Mouse (Mus musculus) layer of hippocampus, postnatal 25 days (tissue): ENCODE data around the gene BC051019. TPM values are rescaled to one million over a fixed set of nuclear protein-coding genes. Genes with fewer than 3 reads are reported as not detected.

ENCODE experiments used
- DNase-seq, 2 experiments: peaks; one replicate each; pipeline ENCODE4 v3.0.0; 2022; ENCODE audit warnings: mixed read lengths in 2 of 2, low spot score in 1 of 2; ENCODE audit errors: extremely low spot score in 1 of 2
- total RNA-seq, 2 experiments: library from RNA; stranded (reverse); gene quantifications; 2 replicates each; pipeline ENCODE4 v1.2.3; 2021

BC051019 gene
- total RNA-seq, 2 experiments from 2014 or later = not detected

- DNase-seq = no peak
Observed at GRCm38 (mm10) chr7:109666664-109667063, 57.0 kb downstream of the BC051019 start.

DNA sequence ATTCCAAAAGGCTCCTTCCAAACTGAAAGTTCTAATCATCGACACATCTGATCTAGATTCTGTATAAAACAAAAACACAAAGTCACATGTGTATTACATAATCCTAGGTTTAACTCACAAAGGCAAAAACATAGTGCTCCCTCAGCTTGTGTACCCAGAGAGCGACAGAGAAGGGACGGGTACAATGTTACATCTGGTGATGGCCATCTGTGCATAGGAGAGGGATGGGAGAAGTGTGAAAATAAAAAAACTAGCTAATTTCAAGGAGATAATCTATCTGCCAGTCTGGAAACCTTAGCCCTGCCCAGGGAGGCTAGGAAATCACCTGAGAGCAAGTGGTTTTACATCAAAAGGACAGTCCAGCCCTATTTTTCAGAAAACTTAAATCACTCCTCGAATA, 61.0 kb downstream of the BC051019 start:
- DNase-seq = no peak

Other genes starting within 250 kb of the BC051019 start
- 1 to 10 TPM; 4.5 to 5.0 TPM for gene Trim66, start 215.7 kb downstream of the BC051019 start, total RNA-seq
- gene Rpl27a, start 204.7 kb downstream of the BC051019 start, total RNA-seq = 100 to 1,000 TPM; 129 to 142 TPM
- gene St5, start 20.2 kb downstream of the BC051019 start, total RNA-seq = 10 to 100 TPM; 35.3 to 41.7 TPM
- gene Akip1, start 20.2 kb downstream of the BC051019 start, total RNA-seq = 1 to 10 TPM; 4.1 to 7.2 TPM
- gene Ascl3, start 7.9 kb upstream of the BC051019 start, total RNA-seq = not detected
- 100 to 1,000 TPM; 100 to 109 TPM for gene Tmem9b, start 29.0 kb upstream of the BC051019 start, total RNA-seq
- gene Nrip3, start 58.2 kb upstream of the BC051019 start, total RNA-seq = 100 to 1,000 TPM; 194 to 212 TPM
- under 1 TPM; 0.84 to 0.94 TPM for gene Scube2, start 141.8 kb upstream of the BC051019 start, total RNA-seq
- gene Dennd5a, start 236.6 kb upstream of the BC051019 start, total RNA-seq = 100 to 1,000 TPM; 214 to 220 TPM